Mouse (Mus musculus) lung, postnatal 10 days (tissue): ENCODE results near the gene Lrmda.
A peak's percentile ranks its signal among the peaks of the same experiment; 100 is the strongest.

Source experiments
- DNase-seq: peaks from one replicate; pipeline ENCODE4 v3.0.0; 2021

Gene Lrmda

DNA sequence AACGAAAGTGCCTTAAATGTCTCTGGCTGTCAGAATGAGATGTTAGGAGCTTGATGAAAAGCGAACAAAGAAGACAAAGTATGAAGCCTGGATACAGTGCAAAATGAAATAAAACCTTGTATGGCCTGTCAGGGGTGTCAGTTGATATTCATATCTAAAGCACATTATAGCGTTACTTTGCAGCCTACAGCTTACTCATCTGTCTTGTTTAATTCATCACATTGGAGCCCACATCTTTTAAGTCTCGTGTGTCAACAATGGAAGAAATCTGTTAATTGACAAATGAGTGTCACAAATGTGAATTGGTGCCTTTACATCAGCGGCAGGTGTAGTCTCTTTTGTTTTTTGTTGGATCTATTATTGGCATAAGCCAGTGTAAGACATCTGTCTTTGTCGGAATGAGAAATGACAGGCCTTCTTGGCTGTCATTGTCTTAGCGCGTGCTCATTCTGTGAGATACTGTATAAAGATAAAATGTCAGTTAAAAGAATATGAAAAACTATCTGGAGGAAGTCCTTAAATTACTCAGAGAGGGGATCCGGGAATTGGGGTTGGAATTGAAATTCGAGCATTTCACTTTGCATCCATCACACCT is 26.8 kb downstream of the Lrmda start:
- no peak for DNase-seq

DNA sequence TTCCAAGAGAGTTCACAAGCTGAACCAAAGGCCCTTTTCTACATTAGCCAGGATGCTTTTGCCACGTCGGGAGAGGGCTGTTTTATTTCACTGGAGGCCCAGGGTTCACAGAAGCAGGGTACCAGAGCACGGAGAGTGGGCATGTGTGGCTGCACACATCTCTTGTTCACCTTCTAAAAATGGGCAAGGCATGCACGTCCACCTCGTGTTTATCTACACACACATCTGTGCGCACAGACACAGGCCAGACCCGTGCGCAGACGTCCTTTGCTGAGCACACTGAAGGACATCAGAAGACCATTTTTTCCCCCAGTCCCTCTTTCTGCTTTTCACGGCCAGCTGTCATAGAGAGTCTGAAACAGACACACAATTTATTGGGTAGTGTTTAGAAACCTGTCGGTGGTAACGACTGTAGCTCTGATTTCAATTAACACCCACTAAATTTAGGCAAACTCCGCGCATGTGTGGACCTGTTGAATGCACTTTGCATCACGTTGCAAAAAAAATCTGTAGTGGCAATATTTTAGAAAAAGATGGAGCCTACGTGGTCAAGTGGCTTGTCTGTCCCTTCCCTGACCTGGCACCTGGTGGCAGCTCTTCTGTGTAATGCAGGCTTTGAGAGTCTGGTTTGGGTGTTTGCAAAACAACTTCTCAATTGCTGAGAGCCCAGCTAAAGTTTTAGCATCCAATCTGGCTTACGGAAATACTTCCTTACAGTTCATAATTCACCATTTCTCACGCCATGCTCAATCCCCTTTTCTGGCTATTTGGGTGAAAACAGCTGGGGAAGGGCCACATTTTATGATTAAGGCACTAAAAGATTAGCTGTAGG is 28.8 kb downstream of the Lrmda start:
- no peak for DNase-seq

DNA sequence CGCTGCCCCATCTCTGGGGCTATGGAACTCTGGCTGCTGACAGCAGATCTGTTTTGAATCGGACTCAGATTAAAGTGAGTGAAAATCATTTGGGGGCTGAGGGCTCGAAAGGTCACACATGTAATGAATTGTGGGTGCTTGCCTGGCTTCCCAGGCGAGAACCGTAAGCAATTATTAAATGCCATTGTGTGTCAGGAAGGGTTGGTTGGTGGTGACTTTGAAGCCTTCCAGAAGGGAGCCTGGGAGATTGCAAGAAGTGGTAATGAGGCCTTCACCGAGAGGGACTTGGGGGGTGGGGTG is 29.3 kb downstream of the Lrmda start:
- DNase-seq: no peak

DNA sequence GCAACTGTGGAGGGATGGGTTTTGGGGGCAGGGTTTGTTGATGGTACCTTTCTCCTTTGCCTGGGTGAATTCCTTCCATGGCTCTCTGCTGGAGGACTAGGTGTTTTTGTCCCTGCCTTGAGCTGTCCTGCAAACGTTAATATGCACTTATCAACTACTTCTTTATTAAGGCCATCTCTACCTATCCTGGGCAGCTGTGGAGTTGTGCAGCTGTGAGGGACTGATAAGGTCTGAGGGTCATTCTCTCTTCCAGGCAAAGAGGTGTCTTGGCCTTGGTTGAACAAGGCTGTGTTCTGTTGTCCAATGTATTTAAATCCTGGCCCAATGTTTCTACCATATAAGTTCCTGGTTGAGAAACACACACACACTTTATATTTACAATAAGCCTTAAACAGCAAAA is 29.8 kb downstream of the Lrmda start:
- no peak for DNase-seq

DNA sequence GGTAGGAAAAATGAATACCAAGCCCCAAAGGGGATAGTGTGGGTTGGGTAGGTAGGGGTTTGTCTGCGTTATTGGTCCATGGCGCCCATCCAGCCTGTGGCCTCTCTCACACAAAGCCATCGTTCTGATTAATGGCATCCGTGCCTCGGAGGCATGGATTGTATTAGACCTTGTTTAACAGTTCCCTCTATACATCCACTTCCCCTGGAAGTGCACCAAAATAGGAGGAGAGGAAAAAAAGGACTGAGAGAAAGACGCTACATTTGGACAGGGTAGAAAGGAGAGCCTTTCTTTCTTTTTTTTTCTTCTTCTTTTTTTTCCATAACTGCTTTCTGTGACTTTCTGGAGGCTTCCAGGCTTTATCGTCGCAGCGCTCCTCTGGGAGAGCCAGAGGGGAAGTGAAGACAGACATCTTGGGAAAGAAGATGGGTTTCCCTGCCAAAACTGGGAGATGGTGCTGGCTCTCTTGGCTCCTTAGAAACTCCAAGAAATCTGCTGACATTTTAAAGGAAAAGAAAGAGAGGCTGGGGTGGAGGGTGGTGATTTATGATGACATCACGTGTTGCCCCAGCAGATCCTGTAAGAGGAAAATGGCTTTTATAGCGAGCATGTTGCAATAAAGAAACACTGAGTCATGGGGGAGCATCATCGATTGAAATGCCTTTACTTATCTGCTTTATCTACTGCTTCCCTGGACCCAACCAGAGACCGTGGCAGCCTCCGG is 32.6 kb downstream of the Lrmda start:
- peak; percentile 37 for DNase-seq

DNA sequence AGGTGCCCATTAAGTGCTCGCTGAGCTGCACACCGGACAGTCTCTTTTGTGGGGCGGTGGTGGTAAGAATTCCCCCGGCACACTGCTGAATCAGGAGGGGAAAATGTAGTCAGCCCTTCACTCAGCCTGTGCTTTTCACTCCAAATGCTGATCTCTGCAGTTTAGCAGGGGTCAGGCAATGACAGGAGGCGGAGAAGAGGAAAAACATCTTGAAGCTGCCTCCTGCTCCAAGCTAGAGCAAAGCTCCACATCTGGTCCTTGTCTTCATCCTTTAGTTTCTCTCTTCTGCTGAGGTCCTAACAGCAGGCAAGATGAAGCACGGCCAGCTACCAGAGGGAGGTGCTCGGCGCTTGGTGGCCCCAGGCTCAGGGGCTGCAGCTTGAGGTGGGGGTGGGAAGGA is 36.1 kb downstream of the Lrmda start:
- DNase-seq: peak; percentile 63

DNA sequence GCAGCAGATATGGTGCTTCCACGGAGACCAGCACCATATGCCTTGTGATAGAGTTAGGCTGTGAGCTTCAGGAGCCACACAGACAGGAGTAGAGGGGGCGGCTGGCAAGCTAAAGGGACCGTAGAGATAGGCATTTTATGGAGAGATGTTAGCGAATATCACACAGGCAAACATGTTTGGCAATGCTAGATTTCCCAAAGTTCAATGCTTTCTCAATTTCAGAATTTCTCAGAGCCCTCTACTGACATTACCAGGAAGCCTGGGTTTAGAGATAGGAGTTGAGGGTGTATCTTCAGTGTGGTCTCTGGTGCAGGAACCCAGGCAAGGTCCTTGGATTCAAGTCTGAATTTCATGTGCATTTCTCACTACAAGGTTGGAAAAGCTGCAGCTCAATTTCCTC is 36.7 kb downstream of the Lrmda start:
- no peak for DNase-seq

DNA sequence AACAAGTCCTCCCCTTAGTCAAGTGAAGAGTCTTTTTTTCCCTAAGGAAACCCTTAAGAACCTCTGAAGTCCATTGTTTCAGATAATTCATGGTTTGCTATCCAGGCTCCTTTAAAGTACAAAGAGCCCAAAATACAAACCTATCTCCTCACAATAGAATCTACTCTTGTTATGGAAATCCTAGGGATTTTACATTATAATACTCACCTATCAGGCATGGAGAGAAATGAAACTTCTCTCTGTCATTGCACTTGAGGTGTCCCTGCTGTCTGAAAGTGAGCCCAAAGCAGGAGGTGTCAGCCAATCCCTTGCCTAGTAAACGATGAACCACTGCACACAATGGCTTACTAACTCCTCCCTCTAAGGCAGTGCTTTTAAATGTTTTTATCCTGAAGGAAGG is 39.2 kb downstream of the Lrmda start:
- no peak for DNase-seq

DNA sequence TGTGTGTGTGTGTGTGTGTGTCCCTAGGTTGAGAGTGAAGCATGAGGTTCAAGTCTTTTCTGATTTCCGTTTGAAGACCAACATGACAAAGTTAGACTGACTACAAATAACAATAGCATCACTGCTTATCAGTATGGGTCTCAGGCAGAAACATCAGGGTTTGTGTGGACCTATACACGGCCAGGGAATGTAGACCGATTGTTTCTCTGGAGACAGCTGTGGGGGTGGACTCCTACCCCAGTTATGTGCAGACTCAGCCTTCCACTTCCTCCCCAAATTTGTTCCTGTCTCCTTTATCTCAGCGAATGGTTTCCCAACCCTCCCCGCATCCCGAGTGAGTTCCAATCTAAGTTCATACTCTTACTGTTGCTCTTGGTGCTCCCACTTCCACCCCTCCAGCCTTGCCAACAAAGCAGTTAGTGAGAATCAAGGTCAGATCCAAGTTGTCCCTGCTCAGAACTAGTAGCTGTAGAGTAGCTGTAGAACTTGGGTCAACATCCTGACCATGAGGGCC is 39.9 kb downstream of the Lrmda start:
- DNase-seq: peak; percentile 13

DNA sequence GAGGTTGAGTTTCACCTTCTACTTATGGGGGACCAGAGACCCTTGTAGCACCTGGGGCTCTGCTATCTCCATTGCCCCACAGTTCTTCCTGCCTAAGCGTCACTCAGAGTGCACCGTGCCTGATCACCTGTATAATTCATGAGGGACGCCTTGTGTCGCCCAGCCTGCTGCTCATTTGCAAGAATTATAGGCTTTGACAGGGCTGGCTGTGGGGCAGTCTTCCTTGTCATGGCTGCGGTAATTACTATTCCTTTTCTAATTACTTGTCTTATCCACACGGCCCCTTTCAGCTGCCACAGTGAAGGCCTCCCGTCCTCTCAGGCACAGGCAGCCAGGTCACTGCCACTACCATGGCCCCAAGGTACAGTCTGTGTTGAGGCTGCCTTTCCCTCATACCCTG is 41.3 kb downstream of the Lrmda start:
- no peak for DNase-seq

DNA sequence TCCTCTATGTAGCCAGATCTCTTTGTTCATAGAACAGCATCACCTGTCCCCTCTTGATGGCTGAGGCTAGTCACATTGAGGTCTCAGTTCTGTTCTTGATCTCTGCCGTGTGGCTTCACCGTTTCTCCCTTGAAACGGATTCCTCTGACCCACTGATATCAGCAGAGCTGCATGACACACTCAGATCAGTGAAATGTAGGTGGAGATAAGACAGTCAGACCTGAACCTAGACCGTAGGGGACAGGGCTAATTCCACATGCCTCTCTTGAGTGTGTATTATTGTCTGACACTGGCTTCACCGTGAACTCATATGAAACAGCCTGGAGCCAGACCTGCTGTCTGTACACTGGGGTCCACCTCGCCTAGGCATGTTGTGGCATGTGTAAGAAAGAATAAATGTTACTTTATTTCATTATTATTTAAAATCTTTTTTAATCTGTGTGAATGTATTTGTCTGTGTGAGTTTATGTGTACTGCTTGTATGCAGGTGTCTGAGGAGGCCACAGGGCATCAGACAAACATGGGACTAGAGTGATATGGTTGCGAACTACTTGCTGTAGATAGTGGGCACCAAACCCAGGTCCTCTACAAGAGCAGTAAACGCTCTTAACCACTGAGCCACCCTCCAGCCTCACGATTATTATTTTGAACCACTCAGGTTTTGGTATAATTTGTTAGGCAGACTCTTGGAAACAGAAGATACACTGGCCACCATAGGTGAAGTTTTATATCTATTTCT is 42.8 kb downstream of the Lrmda start:
- no peak for DNase-seq

DNA sequence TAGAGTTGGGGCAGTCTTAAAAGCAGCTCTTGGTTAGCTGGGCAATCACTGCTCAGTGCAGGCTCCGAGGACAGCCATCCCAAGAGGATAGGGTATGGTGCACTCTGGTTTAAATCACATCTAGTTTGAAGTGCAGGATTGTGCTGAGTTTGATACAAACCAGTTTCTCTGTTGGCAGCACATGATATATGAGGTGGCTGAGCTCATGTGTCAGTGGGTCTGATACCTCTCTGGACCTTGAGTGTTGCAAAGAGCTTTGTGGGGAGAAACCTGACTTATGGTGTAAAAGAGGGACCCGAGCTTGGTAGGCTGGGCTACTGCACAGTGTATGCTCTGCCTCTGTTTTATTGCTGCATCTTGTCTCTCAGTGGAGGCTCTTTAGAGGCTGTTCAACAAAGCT is 49.7 kb downstream of the Lrmda start:
- no peak for DNase-seq

DNA sequence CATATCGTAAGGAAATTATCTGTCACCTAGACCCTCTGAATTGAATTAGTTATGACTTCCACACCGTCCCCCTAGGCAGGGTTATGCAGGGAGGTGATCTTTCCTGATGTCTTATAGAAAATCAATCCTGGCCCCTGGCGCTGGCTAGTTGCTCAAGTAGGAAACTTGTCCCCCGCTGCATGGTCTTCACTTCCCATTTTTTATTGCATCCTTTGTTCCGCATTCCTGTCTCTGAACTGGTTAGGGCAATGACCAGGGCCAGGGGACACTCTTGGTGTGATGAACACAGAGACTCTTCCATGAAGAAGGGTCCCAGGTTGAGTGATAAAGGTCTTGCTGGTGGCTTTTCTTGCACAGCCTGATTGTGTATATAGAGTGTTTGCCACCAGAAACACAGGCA is 53.9 kb downstream of the Lrmda start:
- no peak for DNase-seq

DNA sequence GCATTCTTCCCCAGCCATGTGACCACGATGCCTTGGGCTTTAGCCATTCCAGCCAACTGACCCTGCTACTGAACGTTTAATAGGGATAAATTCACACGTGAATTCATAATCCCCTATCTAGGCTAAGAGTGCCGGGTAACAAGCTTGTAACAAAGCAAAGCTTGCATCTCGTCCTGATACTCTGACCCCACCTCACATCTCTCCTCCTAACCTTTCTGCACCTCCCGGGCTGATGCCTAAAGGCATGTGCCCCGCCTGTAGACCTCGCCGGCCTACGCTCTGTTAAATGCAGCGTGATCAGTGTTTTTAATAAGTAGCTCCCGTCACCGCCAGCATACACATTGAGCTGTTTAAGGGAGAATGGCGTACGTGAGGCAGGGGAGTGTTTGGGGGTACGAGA is 54.7 kb downstream of the Lrmda start:
- DNase-seq: no peak

DNA sequence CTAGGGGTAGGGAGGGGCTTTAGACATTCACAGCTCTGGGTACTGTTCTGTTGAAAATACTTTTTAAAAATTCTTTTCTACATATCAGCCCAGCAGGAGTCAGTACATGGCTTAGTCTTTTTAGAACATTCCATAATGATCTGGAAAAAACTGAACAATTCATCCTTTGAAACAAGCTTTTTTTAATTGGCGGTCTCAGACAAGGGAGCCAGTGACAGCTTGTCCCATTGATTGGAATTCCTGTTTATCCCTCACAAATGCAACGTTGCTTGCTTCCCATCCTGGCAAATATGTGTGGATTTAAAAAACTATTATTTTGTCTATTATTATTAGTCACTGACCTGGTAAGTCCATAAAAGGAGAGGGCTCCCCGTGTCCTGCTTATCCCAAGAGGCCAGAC is 64.4 kb downstream of the Lrmda start:
- DNase-seq: no peak

DNA sequence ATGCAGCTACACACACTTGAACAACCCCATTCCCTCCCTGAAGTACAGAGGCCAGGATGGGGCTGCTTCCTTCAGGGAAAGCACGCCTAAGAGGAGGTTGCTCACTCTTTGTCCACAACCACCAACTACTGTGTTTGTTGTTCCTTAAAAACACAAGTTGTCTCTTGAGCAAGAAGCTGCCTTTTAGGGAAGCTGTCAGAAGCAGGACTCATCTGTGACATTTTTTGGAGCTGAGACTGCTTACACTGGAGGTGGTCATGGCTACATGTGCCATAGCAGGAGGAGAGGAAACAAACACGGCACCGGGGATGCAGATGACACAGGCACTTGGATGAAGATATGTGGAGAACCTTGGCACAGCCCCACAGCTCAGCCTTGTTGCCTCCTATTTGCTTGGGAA is 65.9 kb downstream of the Lrmda start:
- no peak for DNase-seq

DNA sequence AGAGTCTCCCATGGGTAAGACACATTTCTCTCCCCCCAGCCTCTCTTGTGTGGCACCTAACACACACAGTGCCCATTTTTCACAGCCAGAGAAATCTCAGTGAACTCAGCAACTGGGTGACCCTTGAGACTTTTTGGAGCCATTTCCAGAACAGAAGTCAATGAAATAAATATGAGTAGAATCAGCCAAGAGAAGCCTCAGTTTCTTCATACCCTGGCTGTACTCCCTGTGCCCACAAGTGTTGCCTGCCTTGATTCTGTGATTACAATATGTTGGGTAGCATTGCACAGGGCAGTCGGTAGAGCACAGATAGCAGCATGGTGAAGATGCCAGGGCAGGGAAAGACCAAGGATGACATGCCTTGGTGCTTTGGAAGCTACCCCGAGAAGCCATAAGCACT is 69.1 kb downstream of the Lrmda start:
- no peak for DNase-seq

DNA sequence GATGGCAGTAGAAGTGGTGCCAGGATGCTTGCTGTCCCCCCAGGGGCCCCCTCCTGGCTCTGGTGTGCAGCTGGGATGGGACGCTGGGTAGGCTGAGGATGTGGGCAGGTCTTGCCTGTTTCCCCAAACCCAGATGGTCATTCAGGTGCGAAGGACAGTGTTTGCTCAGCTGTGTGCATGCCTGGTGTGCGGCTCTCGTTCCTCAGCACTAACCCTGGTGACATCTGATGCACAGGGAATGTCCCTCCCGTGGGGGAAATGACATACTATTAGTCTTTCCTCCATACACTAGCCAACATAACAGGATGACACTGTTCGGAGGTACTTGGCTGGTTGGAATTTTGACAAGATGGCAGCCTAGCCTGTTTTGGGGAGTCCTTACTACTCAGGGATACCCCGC is 69.8 kb downstream of the Lrmda start:
- no peak for DNase-seq

DNA sequence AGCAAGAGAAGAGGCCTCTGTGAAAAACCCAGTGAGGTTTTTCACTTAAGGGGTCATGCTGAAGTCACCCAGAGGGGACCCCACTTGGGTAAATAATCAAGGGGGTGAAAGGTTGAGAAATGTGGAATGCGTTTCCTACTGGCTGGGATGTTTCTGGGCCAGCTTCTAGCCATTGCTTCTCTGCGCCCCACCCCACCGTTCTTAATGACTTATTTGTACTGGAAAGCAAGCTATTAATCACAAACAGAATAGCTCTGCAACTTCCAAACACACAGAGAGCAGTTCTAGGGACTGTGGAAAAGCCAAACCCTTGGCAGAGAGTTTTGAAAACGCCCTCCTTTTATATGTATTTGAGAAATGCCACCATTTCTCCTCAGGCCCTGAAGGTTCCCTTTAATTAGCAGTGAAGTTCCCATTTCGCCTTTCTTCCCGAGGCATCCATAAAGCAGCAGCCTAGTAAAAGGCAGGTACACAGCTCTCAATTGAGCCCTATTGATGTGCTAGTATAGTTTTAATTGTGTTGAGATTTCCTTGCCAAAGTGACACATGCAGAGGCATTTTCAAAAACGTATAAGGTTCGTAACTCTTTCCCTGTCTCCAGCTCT is 70.5 kb downstream of the Lrmda start:
- peak; percentile 74 for DNase-seq

DNA sequence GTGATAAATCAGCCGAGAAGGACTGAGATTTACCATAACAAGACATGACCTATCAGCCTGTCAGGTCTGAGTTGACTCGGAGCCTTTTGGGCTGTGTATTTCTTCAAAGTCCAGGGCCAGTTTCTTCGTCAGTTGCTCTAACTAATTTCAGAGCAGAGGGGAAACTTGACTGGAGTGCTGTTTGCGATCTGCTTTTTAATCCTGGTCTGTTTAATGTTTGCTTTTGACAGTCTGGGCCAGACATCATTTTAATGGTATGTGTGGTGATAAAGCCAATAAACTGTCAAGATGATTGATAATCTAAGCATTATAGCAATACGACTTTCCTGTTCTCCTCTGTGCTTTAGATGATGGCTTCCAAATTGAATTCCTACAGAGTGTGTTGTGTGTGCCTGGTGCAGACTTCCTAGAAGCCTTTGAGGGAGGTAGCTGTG is 71.3 kb downstream of the Lrmda start:
- DNase-seq: no peak

DNA sequence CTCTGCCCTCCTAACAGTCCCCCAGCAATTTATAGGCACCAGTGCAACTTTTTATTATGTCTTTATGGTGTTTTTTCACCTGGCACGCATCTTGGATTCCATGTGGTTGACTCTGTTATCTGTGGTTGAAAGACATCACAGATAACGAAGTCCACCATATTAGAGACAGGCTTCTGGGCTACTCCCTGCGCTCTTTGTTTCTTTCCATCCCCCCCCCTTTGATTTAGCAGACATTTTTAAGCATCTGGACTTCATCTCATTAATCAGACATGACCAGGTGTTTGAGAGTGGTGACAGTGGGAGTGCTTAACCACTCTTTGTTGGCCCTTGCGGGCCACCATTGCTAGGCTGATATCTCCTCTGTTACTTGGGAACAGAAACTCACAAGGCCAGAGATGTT is 71.8 kb downstream of the Lrmda start:
- no peak for DNase-seq

DNA sequence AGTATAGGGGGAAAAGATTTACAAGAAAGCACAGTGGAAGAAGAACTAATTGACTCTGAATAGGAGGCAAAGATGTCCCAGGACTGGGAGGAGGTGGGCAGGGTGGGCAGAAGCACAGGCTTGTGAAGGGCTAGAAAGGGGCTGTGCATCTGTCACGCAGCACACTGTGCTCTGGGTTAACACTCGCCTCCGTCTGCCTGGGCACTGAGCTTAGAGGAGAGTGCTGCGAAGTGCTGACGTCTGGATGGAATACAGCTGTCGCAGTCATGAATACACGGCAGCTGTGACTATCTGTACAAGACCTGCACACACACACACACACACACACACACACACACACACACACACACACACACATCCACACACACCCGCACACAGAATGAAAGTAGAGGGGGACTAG is 73.6 kb downstream of the Lrmda start:
- DNase-seq: peak; percentile 45
